Mouse (Mus musculus): Measurements from ENCODE around the gene Hmga1b. TPM values are rescaled to one million over a fixed set of nuclear protein-coding genes. Genes with fewer than 3 reads are reported as not detected.
A peak's percentile ranks its signal among the peaks of the same experiment; 100 is the strongest.
"Not testable (repeated sequence)": the region's sequence is repeated elsewhere in the genome, so short reads cannot be mapped to it uniquely, and the experiment has no call there.

Gene Hmga1b
- total RNA-seq (2012; rRNA removed), result 190 and 206 TPM in 2 replicates
- 100 to 1,000 TPM in 1 of 2 experiments, not detected in 1; 633 TPM for polyA plus RNA-seq (2012; ENCODE audit: insufficient read depth in 1 of 2, insufficient read length in 2 of 2, low read depth in 1 of 2, low replicate concordance in 2 of 2, missing spikeins in 1 of 2)

DNA sequence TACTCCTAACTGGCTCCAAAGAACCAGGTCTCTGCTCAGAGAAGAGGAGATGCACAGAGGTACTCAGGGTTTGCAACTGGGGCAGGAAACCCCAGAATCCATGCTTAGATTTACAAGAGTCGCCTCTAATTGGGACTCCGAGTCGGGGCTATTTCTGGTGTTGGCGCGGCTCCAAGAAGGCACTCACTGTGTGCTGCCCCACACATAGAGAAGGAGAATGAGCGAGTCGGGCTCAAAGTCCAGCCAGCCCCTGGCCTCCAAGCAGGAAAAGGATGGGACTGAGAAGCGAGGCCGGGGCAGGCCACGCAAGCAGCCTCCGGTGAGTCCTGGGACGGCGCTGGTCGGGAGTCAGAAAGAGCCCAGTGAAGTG, at the start of gene Hmga1b:
Gene Hmga1b, plus strand, starts transcription at position 123 of the 370 bp plus-strand sequence.
- not testable (repeated sequence) for H3K9me3 ChIP-seq (replicated peaks; ENCODE audit: insufficient read depth, low read length); H3K4me1 ChIP-seq (ENCODE audit: control insufficient read depth in 1 of 2, insufficient read depth in 2 of 2, low read length in 2 of 2); H3K79me2 ChIP-seq (ENCODE audit: control insufficient read depth, insufficient read depth, low read length, poor library complexity); H3K4me3 ChIP-seq (ENCODE audit: control insufficient read depth in 1 of 2, insufficient read depth in 1 of 2, low read depth in 2 of 2, low read length in 2 of 2); H3K27ac ChIP-seq (ENCODE audit: control insufficient read depth, low read depth, low read length); H3K36me3 ChIP-seq (ENCODE audit: control insufficient read depth in 1 of 2, insufficient read depth in 2 of 2, low read length in 2 of 2); H3K9ac ChIP-seq (ENCODE audit: control insufficient read depth, low read depth, low read length, poor library complexity, severe bottlenecking); H3K27me3 ChIP-seq (ENCODE audit: control insufficient read depth in 1 of 2, insufficient read depth in 2 of 2, low read length in 2 of 2); DNase-seq (ENCODE audit: low read depth, low spot score)

GRCm38 (mm10) chr11:120713580-120714518, 48.7 kb upstream of the Hmga1b start, which contains the start of the genes Cenpx and Lrrc45:
Gene Cenpx (minus strand): TSS chr11:120713738.
Gene Lrrc45 (plus strand): TSS chr11:120713925.
- peak within 1 kb of the TSS; percentile 81 for H3K9ac ChIP-seq (ENCODE audit: control insufficient read depth, low read depth, low read length, poor library complexity, severe bottlenecking)
- DNase-seq (ENCODE audit: low read depth, low spot score), result peak; percentile 100
- H3K4me1 ChIP-seq (ENCODE audit: control insufficient read depth in 1 of 2, insufficient read depth in 2 of 2, low read length in 2 of 2), result peaks cover 0 to 8% of the 10 kb centered on the region in 2 experiments; a peak in 3 of 4 replicates
- H3K79me2 ChIP-seq (ENCODE audit: control insufficient read depth, insufficient read depth, low read length, poor library complexity), result peaks cover 17% of the 10 kb centered on the region
- H3K4me3 ChIP-seq (ENCODE audit: control insufficient read depth in 1 of 2, insufficient read depth in 1 of 2, low read depth in 2 of 2, low read length in 2 of 2), result peak within 1 kb of the TSS; percentile 73
- H3K27me3 ChIP-seq (ENCODE audit: control insufficient read depth in 1 of 2, insufficient read depth in 2 of 2, low read length in 2 of 2), result no peaks in the 10 kb centered on the region
- H3K36me3 ChIP-seq (ENCODE audit: control insufficient read depth in 1 of 2, insufficient read depth in 2 of 2, low read length in 2 of 2), result peaks cover 0 to 2% of the 10 kb centered on the region in 2 experiments; a peak in 1 of 4 replicates
- peak within 1 kb of the TSS; percentile 53 for H3K27ac ChIP-seq (ENCODE audit: control insufficient read depth, low read depth, low read length)
- H3K9me3 ChIP-seq (replicated peaks; ENCODE audit: insufficient read depth, low read length), result no peaks in the 10 kb centered on the region
- TF ChIP-seq USF2 (IDR thresholded peaks at IDR 0.05; ENCODE audit: borderline replicate concordance in 1 of 2, insufficient read depth in 1 of 2, low read depth in 1 of 2, low read length in 2 of 2) (no peak), ZKSCAN1 (IDR thresholded peaks at IDR 0.05; ENCODE audit: low read depth, low read length) (no peak), TBP (IDR thresholded peaks at IDR 0.05; ENCODE audit: low read depth, low read length) (peak; percentile 87), ZNF384 (IDR thresholded peaks at IDR 0.05; ENCODE audit: low read depth, low read length) (no peak), SIN3A (IDR thresholded peaks at IDR 0.05; ENCODE audit: low read length) (peak; percentile 97), KAT2A (conservative IDR thresholded peaks at IDR 0.05; ENCODE audit: low read depth, low read length) (peak; percentile 95), RCOR1 (IDR thresholded peaks at IDR 0.05; ENCODE audit: low read depth, low read length) (no peak), MYB (IDR thresholded peaks at IDR 0.05; ENCODE audit: low read depth, low read length) (no peak), MEF2A (IDR thresholded peaks at IDR 0.05; ENCODE audit: extremely low read depth, insufficient replicate concordance, low read depth, low read length, poor library complexity, severe bottlenecking) (no peak), TAL1 (IDR thresholded peaks at IDR 0.05; ENCODE audit: low read length) (no peak), POLR2AphosphoS2 (IDR thresholded peaks at IDR 0.05; ENCODE audit: low read length) (no peak; the same call in 1 of the 2 replicates), USF1 (IDR thresholded peaks at IDR 0.05; ENCODE audit: low read depth, low read length) (peak; percentile 60), ETS1 (IDR thresholded peaks at IDR 0.05; ENCODE audit: low read depth, low read length) (no peak), HCFC1 (IDR thresholded peaks at IDR 0.05; ENCODE audit: low read depth, low read length) (peak; percentile 99), MXI1 (IDR thresholded peaks at IDR 0.05; ENCODE audit: low read depth, low read length) (peak; percentile 80), MAX (IDR thresholded peaks at IDR 0.05; ENCODE audit: low read length) (peak; percentile 84), MYC (IDR thresholded peaks at IDR 0.05; ENCODE audit: low read depth, low read length) (peak; percentile 83; the same call in 1 of the 2 replicates), BHLHE40 (IDR thresholded peaks at IDR 0.05; ENCODE audit: borderline replicate concordance, low read depth, low read length) (no peak), ZC3H11A (IDR thresholded peaks at IDR 0.05; ENCODE audit: low read depth, low read length) (no peak), ELF1 (IDR thresholded peaks at IDR 0.05; ENCODE audit: low read depth, low read length) (peak; percentile 98), SMC3 (IDR thresholded peaks at IDR 0.05; ENCODE audit: low read depth, low read length) (no peak), CTCF (IDR thresholded peaks at IDR 0.05 in 2 of 3, conservative IDR thresholded peaks at IDR 0.05 in 1 of 3; ENCODE audit: control insufficient read depth in 1 of 3, insufficient read depth in 1 of 3, low read depth in 2 of 3, low read length in 3 of 3, poor library complexity in 1 of 3, severe bottlenecking in 1 of 3) (no peak), E2F4 (IDR thresholded peaks at IDR 0.05; ENCODE audit: borderline replicate concordance, low read depth, low read length) (peak; percentile 94), CHD2 (IDR thresholded peaks at IDR 0.05; ENCODE audit: low read length) (peak; percentile 78), POLR2A (IDR thresholded peaks at IDR 0.05; ENCODE audit: control insufficient read depth in 1 of 2, insufficient read depth in 1 of 2, low read depth in 1 of 2, low read length in 2 of 2, poor library complexity in 1 of 2) (peak; percentile 92 to 97), NRF1 (IDR thresholded peaks at IDR 0.05; ENCODE audit: insufficient read depth, low read depth, low read length, poor library complexity, severe bottlenecking) (peak; percentile 43; the same call in 1 of the 2 replicates), POLR2AphosphoS5 (IDR thresholded peaks at IDR 0.05; ENCODE audit: borderline replicate concordance, low read depth, low read length) (no peak), UBTF (IDR thresholded peaks at IDR 0.05; ENCODE audit: borderline replicate concordance, insufficient read depth, low read depth, low read length) (0 out of 2 replicates have a peak, but pooled peaks have one; percentile 38)

Measured in MEL (cell line).